Mouse (Mus musculus): ENCODE measurements at regions not wholly inside any gene's neighbourhood (a gene's known extent, or its start where the extent isn't known, plus 50 kb on each side); places are given as distances from the start of the nearest gene placed in this dataset.

- no peak for TF ChIP-seq CTCF (IDR thresholded peaks at IDR 0.05; ENCODE audit: extremely low read depth, insufficient read depth, insufficient read length, insufficient replicate concordance)
- no peak for TF ChIP-seq POLR2A (IDR thresholded peaks at IDR 0.05; ENCODE audit: low read depth, low read length)
Observed at GRCm38 (mm10) chr11:111215006-111215405, 149.0 kb downstream of the Kcnj2 start.

All from spleen, adult 2 months (tissue).